Mouse (Mus musculus) ovary, postnatal 10 days (tissue): ENCODE measurements around the gene Rsf1.
A peak's percentile ranks its signal among the peaks of the same experiment; 100 is the strongest.

ENCODE experiments used
- DNase-seq: peaks from one replicate; pipeline ENCODE4 v3.0.0; 2022; ENCODE audit warnings: low spot score

Rsf1 gene

DNA sequence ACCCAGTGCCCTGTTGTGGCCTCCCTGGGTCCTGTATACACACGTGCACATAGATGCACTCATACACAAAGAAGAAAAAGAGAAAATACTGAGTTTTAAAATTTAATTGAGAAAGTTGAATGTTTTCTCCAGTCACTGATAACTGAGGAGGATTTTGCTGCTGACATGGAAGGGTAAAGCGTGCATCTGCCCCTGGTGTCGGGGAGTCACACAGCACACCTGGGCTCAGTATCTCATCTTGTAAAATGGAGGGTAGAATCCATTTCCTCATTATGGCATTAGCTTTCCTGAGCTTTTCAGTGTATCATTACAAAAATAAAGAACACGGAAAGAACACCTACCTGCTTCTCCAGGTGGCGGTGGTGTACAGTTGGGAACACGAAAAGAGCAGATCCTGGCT, 145.7 kb downstream of the Rsf1 start:
- DNase-seq = no peak

DNA sequence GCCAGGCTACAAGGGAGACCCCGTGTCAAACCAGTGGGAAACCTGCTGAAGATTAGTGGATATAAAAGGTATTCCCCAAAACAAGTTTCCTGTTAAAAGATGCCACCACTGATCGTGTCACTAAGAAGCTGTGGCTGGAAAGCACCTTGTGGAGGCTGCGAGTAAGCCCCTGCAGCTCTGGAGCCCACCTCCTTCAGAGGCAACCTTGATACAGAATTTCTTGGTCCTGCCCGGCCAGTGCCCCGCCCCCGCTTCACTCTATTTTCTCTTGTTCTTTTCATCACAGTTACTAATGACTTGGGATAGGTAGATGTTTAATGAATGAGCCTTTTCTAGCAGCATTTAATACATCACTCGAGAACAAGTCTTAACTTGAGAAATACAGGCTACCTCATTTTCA, 146.4 kb downstream of the Rsf1 start:
- no peak for DNase-seq

DNA sequence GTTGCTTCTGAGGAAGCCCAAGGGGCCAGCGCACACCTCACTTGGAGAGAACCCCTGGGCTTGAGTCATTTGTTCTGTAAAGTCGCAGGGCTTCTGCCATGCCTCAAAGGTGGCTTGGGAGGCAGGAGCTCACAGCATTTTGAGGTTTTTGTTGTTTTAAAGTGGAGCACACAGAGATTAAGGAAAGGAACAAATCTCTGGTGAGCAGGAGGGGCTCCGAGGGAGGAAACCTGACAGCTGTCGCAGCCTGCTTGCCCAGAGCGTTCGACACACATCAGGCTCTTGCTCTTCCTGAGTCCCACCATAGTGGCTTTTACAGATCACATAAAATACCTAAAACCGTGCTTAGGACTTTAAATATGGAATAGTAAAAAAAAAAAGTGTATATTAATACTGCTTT, 147.1 kb downstream of the Rsf1 start:
- DNase-seq = no peak

DNA sequence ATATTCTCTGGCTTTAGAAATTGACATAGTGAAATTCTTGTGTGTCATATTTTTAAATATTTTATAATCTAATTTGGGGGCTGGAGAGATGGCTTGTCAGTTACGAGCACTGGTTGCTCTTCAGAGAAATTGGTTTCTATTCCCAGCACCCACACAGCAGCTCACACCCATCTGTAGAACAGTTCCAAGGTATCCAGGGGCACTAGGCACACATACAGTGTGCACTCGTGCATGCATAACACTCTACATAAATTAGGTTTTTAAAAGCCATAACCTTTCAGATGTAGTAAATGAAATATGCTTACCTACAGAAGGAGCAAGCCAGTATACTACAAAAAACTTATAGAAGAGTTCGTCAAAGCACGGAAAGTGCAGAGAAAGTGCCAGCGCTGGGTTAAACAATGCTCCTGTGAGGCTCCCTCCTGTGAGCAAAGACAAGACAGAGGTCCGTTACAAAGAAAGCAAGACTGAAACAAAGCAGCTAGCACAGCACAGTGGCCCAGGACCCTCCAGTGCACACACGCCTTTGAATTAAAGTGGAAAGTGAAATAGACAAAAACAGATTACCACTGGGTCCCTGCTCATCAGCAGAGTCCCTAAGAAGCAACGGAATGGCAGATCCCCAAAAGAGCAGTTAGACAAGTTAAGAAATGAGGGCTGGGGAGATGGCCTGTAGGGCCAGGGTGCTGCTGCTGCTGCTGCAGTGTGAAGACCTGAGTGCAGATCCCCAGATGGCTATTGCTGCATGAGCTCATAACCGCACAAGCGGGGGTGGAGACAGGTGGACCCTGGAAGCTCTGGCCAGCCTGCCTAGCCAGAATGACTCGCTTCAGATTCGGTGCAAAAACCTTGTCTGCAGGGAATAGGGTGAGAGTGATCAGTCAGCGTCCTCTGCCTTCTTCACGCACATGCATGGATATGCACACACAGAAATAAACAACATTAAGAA, 149.3 kb downstream of the Rsf1 start:
- no peak for DNase-seq

DNA sequence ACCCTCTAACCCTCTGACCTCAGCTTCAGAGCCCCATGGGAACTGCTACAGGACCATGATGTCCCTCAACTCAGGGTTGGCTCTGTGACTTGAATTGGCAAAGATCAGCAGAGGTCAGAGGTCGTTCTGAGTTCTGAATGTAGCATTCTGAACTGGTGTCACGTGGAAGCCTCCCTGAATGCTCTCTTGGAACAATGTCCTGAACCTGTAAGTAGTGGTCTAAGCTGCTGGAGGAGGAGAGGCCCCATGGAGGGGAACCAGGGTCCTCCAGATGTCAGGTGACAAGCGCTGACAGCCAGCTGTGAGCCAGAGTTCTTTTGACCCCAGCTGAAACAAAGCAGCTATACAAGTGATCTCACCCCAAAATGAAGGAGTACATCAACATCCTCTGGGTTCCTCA, 150.7 kb downstream of the Rsf1 start:
- no peak for DNase-seq

DNA sequence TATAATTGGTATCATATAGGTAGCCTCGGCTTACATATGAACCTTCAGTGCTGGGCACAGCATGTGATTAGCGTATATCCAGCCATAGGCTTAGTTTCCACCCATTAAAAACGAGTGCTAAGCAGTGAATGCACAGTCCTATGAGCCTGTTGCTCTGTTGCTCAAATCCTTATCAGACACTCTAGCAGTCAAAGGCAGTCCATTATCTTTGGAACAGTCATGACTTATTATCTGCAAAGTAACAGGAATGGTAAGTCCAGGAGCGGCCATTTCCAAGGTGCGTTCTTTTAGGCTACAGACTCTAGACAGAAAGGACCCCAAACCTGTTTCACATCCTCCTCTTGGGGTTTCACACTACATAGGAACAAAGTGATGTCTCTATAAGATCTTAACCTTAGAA, 153.9 kb downstream of the Rsf1 start:
- DNase-seq = no peak

DNA sequence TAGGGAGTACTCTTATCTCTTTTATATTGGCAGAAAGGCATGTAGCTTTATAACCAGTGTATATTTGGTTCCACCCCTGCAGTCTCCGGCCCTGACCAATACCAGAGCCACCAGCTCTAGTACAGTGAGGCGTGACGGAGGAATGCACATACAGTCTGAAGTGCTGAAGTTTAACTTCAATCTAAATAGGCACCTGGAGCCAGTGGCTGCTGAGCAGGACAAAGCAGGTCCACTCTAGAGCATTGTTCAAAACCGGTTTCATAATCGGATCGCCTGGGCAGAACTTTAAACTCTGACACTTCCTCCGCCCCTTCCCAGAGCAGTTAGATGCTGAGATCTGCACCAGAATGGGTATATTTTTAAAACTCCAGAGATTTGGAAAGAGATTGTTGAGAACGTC, 155.3 kb downstream of the Rsf1 start:
- no peak for DNase-seq

DNA sequence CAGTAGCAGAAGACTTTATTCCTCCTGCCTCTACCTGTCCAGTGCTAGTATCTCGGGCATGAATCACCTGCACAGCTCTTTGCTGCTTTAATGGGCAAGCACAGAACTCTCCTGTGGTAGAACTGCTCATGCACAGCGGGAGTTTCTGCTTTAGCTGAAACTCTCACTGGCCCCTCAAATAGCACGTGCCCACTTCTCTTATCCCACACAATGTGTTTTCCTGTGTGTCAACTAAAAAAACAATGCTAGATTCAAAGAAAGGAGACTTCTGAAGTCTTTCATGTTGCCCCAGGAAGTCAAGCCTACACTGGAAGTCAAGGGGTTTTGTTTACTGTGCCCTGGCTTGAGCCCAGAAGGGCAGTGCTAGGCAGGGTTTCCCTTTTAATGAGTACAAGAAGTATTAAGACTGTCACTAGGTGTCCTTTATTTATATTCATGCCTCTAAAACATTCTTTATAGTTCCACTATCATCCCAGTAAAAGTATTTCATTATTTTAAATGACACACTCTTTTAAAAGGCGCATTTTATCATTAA, 156.3 kb downstream of the Rsf1 start:
- DNase-seq = no peak

DNA sequence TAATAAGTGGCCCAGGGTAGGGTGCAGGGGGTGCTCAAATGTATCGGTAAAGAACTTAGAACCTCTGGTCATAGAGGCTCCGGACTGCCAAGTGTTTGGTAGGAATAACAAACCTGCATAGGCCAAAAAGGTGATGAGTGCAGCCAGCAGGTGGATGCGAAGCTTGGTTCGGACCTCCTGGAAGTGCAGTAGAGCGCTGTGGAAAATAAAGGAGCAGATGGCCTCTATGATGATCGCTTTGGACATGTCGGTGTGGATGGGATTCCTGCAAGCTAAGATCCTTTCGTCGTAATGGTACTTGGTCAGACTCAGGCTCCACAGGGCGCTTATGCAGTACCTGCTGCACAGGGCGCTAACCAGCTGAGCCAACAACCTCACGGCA, 157.6 kb downstream of the Rsf1 start:
- DNase-seq = no peak

DNA sequence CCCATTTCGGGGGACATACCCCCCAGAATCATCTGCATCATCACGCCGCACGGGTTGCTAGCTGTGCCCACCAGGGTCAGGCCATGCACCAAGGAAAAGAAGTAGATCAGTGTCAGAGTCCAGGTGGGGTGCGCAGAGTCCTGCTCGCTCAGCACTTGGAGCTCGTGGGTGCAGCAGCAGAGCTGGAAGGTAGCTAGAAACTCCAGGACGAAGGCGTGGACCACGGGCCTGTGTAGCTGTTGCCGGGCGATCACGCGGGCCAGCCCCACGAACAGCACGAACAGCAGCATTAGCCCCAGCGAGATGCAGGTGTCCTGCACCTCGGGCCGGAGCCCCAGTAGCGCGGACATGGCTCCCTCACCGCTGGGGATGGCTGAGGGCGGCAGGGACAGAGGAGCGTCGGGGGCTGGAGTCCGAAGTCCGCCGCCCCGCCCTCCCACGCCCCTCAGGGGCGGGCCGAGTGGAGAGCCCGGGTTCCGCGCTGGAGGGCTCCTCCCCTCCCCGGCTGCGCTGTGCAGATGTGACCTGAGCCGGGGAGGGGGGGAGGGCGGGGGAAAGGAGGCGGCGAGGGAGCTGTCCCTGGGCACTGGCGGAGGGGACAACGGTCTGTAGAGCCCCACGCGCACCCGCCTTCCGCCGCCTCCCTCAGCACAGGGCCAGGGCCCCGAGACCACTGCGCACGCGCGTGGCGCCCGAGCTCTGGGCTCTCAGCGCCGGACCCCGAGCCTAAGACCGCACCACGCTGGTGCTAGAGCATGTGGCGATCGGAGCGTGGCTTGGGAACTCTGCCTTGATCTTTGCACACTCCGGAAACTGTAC, 158.2 kb downstream of the Rsf1 start, which contains the start of gene Aqp11:
TSS of gene Aqp11 (minus strand) at position 652 of the 819 bp plus-strand sequence.
- DNase-seq = peak; percentile 53

DNA sequence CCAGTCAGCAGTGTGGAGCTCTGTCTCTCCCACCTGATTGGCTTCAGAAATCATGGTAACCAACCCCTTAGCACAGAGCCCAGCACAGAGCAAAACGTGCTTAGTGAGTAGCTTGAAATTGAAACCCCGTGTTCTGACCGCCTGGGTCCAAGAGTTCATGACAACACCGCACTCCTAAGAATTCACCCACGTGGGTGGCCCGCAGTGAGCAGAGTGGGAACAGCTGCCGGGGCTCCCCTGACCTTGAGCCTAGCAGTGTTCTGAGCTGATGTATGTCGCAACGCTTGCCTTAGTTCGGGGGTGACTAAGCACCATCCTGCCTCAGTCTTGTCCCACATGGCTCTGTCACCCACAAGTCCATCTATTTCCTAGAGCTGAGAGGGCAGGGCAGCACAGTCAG, 161.3 kb downstream of the Rsf1 start:
- DNase-seq = no peak

DNA sequence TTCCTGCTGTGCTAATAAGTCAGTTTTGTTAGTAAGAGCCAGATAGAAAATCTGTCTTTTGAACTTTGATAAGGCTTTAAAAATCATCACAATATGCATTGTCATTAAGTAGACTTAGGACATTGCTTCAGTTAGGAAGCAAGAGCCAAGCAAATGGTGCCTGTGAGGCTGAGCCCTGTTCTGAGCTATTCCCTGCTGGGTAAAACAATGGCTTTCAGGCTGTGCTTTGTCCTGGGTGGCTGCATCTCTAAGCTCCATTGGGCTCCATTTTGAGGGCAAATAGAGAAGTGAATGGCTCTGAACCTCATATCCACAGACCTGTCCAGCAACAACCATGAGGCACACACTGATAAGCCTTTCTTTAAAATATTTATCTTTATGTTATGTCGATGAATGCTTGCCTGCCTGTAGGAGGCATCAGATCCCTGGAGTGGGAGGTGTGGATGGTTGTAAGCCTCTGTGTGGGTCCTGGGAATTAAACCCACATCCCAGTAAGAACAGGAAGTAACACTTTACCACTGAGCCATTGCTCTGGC, 162.1 kb downstream of the Rsf1 start:
- no peak for DNase-seq
